Mouse (Mus musculus) limb, embryonic 14.5 days (tissue): ENCODE results near the gene Tsg101. TPM values are rescaled to one million over a fixed set of nuclear protein-coding genes. Genes with fewer than 3 reads are reported as not detected.

Experiments
- ATAC-seq: fragments of 200-750 bp; cut with Nextera tagmentation; 2 replicates; pipeline ENCODE4 v1.8.0; 2017; ENCODE audit warnings: low read depth, moderate number of reproducible peaks, moderate TSS enrichment; ENCODE audit not compliant: low FRiP score
- DNase-seq: peaks from one replicate; pipeline ENCODE4 v3.0.0-alpha.2; 2015; ENCODE audit warnings: low spot score
- H3K27ac ChIP-seq: fragments of 300-500 bp; sonication (generic); replicated peaks from 2 replicates; pipeline ENCODE4 v1.5.1; 2014; ENCODE audit warnings: low read depth, mild to moderate bottlenecking, low read length, moderate library complexity, mixed read lengths
- H3K27me3 ChIP-seq: fragments of 300-500 bp; sonication (generic); 2 replicates; pipeline ENCODE4 v1.6.1; 2014; ENCODE audit warnings: low read length, mixed read lengths; ENCODE audit not compliant: control insufficient read depth, insufficient read depth
- H3K36me3 ChIP-seq: fragments of 300-500 bp; sonication (generic); 2 replicates; pipeline ENCODE4 v1.6.1; 2014; ENCODE audit warnings: mild to moderate bottlenecking, low read length, moderate library complexity, mixed read lengths; ENCODE audit not compliant: control insufficient read depth, insufficient read depth
- H3K4me1 ChIP-seq: fragments of 300-500 bp; sonication (generic); 2 replicates; pipeline ENCODE4 v1.6.1; 2014; ENCODE audit warnings: antibody characterized with exemption, low read length, mixed read lengths; ENCODE audit not compliant: control insufficient read depth, insufficient read depth
- H3K4me2 ChIP-seq: fragments of 300-500 bp; sonication (generic); replicated peaks from 2 replicates; pipeline ENCODE4 v1.6.1; 2014; ENCODE audit warnings: low read depth, mild to moderate bottlenecking, low read length, moderate library complexity; ENCODE audit not compliant: severe bottlenecking
- H3K4me3 ChIP-seq: fragments of 300-500 bp; sonication (generic); replicated peaks from 2 replicates; pipeline ENCODE4 v1.5.1; 2014; ENCODE audit warnings: low read length
- H3K9ac ChIP-seq: fragments of 300-500 bp; sonication (generic); 2 replicates; pipeline ENCODE4 v1.6.1; 2014; ENCODE audit warnings: mild to moderate bottlenecking, low read depth, low read length, moderate library complexity; ENCODE audit not compliant: severe bottlenecking
- H3K9me3 ChIP-seq: fragments of 300-500 bp; sonication (generic); 2 replicates; pipeline ENCODE4 v1.6.1; 2016; ENCODE audit warnings: low read length; ENCODE audit not compliant: control insufficient read depth
- POLR2A ChIP-seq: fragments of 200-500 bp; IDR thresholded peaks from 2 replicates; pipeline ENCODE4 v1.8.0; 2012; ENCODE audit warnings: inconsistent platforms, mild to moderate bottlenecking, moderate library complexity, borderline replicate concordance; ENCODE audit not compliant: insufficient read depth, insufficient read length; ENCODE audit errors: extremely low read depth
- WGBS: fragments of 180-500 bp; shearing (Covaris S2); extraction: QIAGEN DNeasy Blood & Tissue Kit; methylation state at CpG from one replicate; pipeline ENCODE4 v1.1.7; 2014; 5-methylcytosine and 5-hydroxymethylcytosine counted together
- polyA plus RNA-seq, 2 experiments: library from polyadenylated mRNA; depleted of rRNA in 1 of 2; stranded (reverse) in 1 of 2; unstranded in 1 of 2; fragments of >200 nt; fragmentation: Nextera tagmentation in 1 of 2; extraction: Ambion mirVana in 1 of 2; gene quantifications; 2 replicates each; pipeline versions ENCODE4 v1.2.1 to v1.2.3; 2012 to 2014

Gene Tsg101
- polyA plus RNA-seq, 2 experiments = 86.2 to 189 TPM

DNA sequence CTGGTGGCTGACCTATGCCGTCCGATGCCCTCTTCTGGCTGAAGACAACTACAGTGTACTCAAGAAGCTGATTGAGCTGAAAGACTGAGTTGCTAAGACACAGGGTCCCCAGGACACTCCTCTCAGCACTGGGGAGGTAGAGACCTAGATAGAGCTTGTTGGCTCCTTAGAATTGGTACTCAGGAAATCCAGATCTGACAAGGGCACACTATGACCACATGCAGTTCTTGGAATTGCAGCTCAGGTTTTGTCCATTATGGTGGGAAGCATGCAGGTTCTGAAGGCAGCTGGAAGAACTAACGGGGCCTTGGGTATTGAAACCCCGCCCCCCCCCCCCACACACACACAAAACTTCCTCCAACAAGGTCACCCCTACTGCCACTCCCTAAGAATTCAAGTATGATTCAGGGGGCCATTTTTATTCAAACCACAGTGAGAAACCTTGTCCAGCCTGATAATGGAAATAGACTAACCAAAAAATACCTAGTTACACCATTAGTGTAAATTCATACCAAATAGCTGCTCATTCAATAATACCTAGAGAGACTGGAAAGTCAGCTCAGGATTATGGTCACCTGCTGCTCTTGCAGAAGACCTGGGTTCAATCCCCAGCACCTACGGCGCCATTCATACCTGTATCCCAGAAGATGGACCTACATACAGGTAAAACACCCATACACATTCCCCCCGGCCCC lies 63.8 kb downstream of the Tsg101 start:
- H3K27ac ChIP-seq = no peak overlapping the region
- H3K4me2 ChIP-seq = no peak overlapping the region
- ATAC-seq (no peak), DNase-seq (no peak)
- H3K4me1 ChIP-seq = no peaks in the 10 kb centered on the region
- WGBS = 67% methylated on average over 7 of the region's 7 CpGs
- H3K9me3 ChIP-seq = no peaks in the 10 kb centered on the region
- H3K9ac ChIP-seq = no peak overlapping the region
- H3K36me3 ChIP-seq = peaks cover 50% of the 10 kb centered on the region
- no peak overlapping the region for H3K4me3 ChIP-seq
- no peak for TF ChIP-seq POLR2A
- H3K27me3 ChIP-seq = no peaks in the 10 kb centered on the region

DNA sequence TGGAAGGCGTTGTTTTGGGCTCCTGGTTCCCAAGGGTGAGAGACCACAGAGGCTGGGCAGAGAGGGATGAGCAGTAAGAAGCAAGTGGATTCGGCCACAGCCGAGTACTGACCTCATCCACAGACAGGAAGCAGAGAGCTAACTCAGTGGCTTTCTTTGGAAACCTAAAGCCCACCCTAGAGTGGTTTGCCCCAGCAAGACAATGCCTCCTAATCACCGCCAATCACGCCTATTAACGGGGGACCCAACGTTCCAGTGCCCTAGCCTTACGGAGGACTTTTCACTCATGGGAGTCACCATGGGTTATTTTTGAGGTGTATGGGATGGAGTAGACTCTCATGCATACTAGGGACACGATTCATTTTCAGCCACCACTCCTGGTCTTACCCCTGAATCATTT lies 66.4 kb downstream of the Tsg101 start:
- Histone ChIP-seq H3K4me1 (no peaks in the 10 kb centered on the region), H3K27ac (no peak overlapping the region), H3K4me2 (no peak overlapping the region), H3K36me3 (peaks cover 76% of the 10 kb centered on the region), H3K27me3 (no peaks in the 10 kb centered on the region), H3K9me3 (no peaks in the 10 kb centered on the region), H3K9ac (no peak overlapping the region), H3K4me3 (no peak overlapping the region)
- ATAC-seq (no peak), DNase-seq (no peak)
- no peak for TF ChIP-seq POLR2A
- whole genome bisulfite sequencing = 87% methylated on average over 9 of the region's 9 CpGs

DNA sequence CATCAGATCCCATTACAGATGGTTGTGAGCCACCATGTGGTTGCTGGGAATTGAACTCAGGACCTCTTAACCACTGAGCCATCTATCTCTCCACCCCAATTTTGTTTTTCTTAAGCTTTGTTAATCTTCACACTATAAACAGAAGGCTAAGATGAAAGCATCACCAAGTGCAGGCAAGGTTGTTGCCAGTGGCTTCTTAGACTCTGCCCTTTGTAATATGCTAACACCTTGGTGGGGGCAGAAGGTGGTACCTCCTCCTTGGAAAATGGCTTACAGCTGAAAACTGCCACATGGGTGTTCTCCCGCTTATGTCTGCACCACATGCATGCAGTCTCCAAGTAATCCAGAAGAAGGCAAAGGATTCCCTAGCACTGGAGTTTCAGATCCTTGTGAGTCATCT lies 67.1 kb downstream of the Tsg101 start:
- ATAC-seq (no peak), DNase-seq (no peak)
- H3K36me3 ChIP-seq = peaks cover 83% of the 10 kb centered on the region
- H3K27me3 ChIP-seq = no peaks in the 10 kb centered on the region
- no peak overlapping the region for H3K9ac ChIP-seq
- H3K4me3 ChIP-seq = no peak overlapping the region
- H3K4me1 ChIP-seq = no peaks in the 10 kb centered on the region
- 90% methylated on average over 1 of the region's 1 CpGs for WGBS
- no peak for TF ChIP-seq POLR2A
- no peaks in the 10 kb centered on the region for H3K9me3 ChIP-seq
- no peak overlapping the region for H3K27ac ChIP-seq
- H3K4me2 ChIP-seq = no peak overlapping the region

DNA sequence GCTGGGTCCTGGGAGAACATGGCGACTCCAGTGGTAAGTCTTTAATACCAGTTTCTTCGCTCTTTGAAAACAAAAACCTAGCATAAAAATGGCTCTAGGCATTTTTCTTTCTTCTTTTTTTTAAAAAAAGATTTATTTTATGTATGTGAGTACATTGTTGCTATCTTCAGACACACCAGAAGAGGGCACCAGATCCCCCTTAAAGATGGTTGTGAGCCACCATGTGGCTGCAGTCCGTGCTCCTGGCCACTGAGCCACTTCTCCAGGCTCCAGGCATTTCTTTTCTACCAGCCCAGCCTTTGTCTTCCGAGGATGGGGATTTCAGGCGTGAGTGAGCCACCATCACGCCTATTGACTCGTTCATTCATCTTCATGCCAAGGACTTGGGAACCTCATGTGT lies 68.7 kb downstream of the Tsg101 start:
- no peak for DNase-seq
- no peaks in the 10 kb centered on the region for H3K9me3 ChIP-seq
- H3K27ac ChIP-seq = no peak overlapping the region
- H3K4me2 ChIP-seq = no peak overlapping the region
- TF ChIP-seq POLR2A = no peak
- 90% methylated on average over 7 of the region's 7 CpGs for WGBS
- peaks cover 86% of the 10 kb centered on the region for H3K36me3 ChIP-seq
- no peaks in the 10 kb centered on the region for H3K27me3 ChIP-seq
- no peak overlapping the region for H3K4me3 ChIP-seq
- no peak for ATAC-seq
- H3K4me1 ChIP-seq = 0 out of 2 replicates have a peak, but pooled peaks cover 3% of the 10 kb centered on the region
- no peak overlapping the region for H3K9ac ChIP-seq

DNA sequence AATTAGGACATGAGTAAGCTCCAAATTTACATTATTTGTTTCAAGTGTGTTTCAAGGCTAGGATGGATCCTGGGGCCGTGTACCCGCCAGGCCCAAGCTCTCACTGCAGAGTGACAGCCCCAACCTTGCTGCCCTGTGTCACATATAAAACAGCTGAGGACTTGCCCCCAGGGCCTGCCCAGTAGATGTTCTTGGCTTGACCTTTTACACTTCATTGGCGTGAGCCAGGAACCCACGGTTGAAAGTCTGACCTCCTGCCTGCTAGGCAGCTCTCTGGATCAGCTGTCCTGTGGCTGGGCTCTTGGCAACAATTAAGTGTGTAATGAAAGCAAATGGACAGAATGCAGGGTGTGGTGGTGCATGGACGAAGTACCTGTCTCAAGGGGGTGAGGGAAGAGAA lies 70.5 kb downstream of the Tsg101 start:
- H3K27ac ChIP-seq = no peak overlapping the region
- ATAC-seq = no peak
- DNase-seq = no peak
- H3K9me3 ChIP-seq = no peaks in the 10 kb centered on the region
- H3K27me3 ChIP-seq = no peaks in the 10 kb centered on the region
- no peak overlapping the region for H3K4me2 ChIP-seq
- no peak for TF ChIP-seq POLR2A
- H3K36me3 ChIP-seq = peaks cover 69% of the 10 kb centered on the region
- WGBS = 79% methylated on average over 5 of the region's 5 CpGs
- no peak overlapping the region for H3K9ac ChIP-seq
- H3K4me1 ChIP-seq = peaks cover 11% of the 10 kb centered on the region
- no peak overlapping the region for H3K4me3 ChIP-seq
